Mouse (Mus musculus) forebrain, embryonic 12.5 days (tissue): Measurements from ENCODE around the gene Cutal. TPM values are rescaled to one million over a fixed set of nuclear protein-coding genes. Genes with fewer than 3 reads are reported as not detected.

Experiments used
- ATAC-seq: fragments of 200-750 bp; cut with Nextera tagmentation; 2 replicates; pipeline ENCODE4 v1.8.0; 2017; ENCODE audit warnings: moderate TSS enrichment; ENCODE audit not compliant: low FRiP score
- H3K27ac ChIP-seq: fragments of 300-500 bp; sonication (generic); 2 replicates; pipeline ENCODE4 v1.5.1; 2016; ENCODE audit warnings: mild to moderate bottlenecking
- H3K27me3 ChIP-seq: fragments of 300-500 bp; sonication (generic); 2 replicates; pipeline ENCODE4 v1.6.1; 2016; ENCODE audit warnings: mild to moderate bottlenecking
- H3K36me3 ChIP-seq: fragments of 300-500 bp; sonication (generic); replicated peaks from 2 replicates; pipeline ENCODE4 v1.6.1; 2016; ENCODE audit warnings: mild to moderate bottlenecking
- H3K4me1 ChIP-seq: fragments of 300-500 bp; sonication (generic); 2 replicates; pipeline ENCODE4 v1.6.1; 2016
- H3K4me2 ChIP-seq: fragments of 300-500 bp; sonication (generic); 2 replicates; pipeline ENCODE4 v1.6.1; 2016; ENCODE audit warnings: mild to moderate bottlenecking, moderate library complexity
- H3K4me3 ChIP-seq: fragments of 300-500 bp; sonication (generic); replicated peaks from 2 replicates; pipeline ENCODE4 v1.5.1; 2016; ENCODE audit warnings: mild to moderate bottlenecking
- H3K9ac ChIP-seq: fragments of 300-500 bp; sonication (generic); 2 replicates; pipeline ENCODE4 v1.6.1; 2016; ENCODE audit warnings: mild to moderate bottlenecking
- H3K9me3 ChIP-seq: fragments of 300-500 bp; sonication (generic); 2 replicates; pipeline ENCODE4 v1.6.1; 2016
- WGBS: fragments of 180-500 bp; shearing (Covaris S2); methylation state at CpG from one replicate; pipeline ENCODE4 v1.1.7; 2016; 5-methylcytosine and 5-hydroxymethylcytosine counted together
- polyA plus RNA-seq: library from polyadenylated mRNA; unstranded; fragments of >200 nt; fragmentation: Nextera tagmentation; extraction: Ambion mirVana; gene quantifications from 2 replicates; pipeline ENCODE4 v1.2.1, GENCODE M21; 2016

Gene Cutal
- polyA plus RNA-seq, 1 experiment from 2014 or later, result not detected

DNA sequence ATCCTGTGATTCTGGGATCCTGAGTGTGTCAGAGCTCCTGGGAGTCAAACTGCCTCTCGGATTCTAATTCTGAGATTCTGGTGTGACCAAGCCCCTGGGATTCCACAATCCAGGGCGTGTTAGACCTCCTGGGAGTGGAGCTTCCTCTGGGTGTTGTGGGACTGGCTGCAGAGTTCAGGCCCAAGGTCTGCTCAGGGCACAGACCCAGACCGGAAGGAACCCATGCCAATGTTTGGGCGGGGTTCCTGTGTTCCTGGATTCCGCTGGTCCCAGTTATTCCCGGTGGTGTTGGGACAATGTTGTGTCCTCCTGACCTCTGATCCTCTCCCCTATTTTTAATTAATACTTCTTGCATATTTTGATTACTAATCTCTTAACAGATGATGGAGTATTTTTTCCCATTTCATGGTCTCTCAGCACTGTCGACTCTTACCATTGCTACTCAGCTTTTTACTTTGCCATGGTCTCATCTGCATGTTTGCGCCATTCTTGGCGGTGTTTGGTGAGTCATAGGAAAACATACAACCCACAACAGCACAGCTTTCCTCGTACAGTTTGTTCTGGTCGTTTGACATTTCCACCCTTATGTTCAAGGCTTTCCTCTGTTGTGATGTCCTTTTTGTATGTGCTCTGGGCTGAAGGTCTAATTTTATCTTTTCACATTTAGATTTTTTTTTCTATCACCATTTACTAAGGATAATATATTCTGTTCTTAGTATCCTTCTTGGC, 30.8 kb upstream of the Cutal start:
- no peak overlapping the region for H3K4me3 ChIP-seq
- ATAC-seq, result no peak
- no peak overlapping the region for H3K27ac ChIP-seq
- no peaks in the 10 kb centered on the region for H3K36me3 ChIP-seq
- no peak overlapping the region for H3K4me2 ChIP-seq
- WGBS, result 89% methylated on average over 11 of the region's 11 CpGs
- H3K27me3 ChIP-seq, result no peaks in the 10 kb centered on the region
- H3K4me1 ChIP-seq, result no peaks in the 10 kb centered on the region
- no peaks in the 10 kb centered on the region for H3K9me3 ChIP-seq
- H3K9ac ChIP-seq, result no peak overlapping the region

DNA sequence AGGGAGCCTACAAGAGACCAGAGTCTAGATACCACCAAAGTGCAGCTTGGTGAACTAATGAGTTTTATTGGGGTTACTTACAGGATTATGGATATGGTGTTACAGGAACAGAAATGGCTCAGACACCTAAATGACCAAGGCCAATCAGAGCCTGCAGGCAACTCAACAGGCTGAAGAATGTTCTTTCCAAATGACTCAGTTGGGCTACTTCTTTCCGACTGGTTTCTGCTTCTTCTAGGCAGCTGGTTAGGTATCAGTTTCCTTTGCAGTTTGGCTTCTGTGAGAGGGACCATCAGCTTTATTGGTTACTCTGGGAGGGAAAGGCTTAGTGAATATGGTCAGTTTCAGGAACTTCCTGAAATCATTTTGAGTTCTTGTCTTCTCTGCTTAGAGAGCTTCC, 26.5 kb upstream of the Cutal start:
- WGBS, result 86% methylated on average over 1 of the region's 1 CpGs
- peaks cover 37% of the 10 kb centered on the region for H3K36me3 ChIP-seq
- H3K4me1 ChIP-seq, result no peaks in the 10 kb centered on the region
- no peak overlapping the region for H3K9ac ChIP-seq
- no peaks in the 10 kb centered on the region for H3K27me3 ChIP-seq
- H3K4me2 ChIP-seq, result no peak overlapping the region
- H3K4me3 ChIP-seq, result no peak overlapping the region
- ATAC-seq, result no peak
- no peaks in the 10 kb centered on the region for H3K9me3 ChIP-seq
- H3K27ac ChIP-seq, result no peak overlapping the region

DNA sequence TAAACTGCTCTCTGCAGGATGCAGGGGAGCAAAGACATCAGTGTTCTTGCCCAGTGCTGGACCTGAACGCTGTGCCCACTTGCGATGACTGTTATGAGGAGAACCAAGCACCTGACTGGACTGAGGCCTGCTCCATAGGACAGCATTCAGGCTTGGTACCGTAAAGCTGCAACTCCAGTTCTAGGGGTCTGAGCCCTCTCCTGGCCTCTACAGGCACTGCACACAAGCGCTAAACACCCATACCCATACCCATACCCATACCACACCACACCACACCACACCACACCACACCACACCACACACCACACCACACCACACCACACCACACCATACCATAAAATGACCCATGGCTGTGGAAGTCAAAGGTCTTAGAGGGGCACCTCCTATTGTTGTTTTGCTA, 18.9 kb upstream of the Cutal start:
- Histone ChIP-seq H3K36me3 (peaks cover 97% of the 10 kb centered on the region), H3K27ac (no peak overlapping the region), H3K4me2 (no peak overlapping the region), H3K9me3 (no peaks in the 10 kb centered on the region), H3K4me3 (no peak overlapping the region), H3K27me3 (no peaks in the 10 kb centered on the region), H3K4me1 (no peaks in the 10 kb centered on the region), H3K9ac (no peak overlapping the region)
- ATAC-seq, result no peak
- WGBS, result 92% methylated on average over 4 of the region's 4 CpGs

DNA sequence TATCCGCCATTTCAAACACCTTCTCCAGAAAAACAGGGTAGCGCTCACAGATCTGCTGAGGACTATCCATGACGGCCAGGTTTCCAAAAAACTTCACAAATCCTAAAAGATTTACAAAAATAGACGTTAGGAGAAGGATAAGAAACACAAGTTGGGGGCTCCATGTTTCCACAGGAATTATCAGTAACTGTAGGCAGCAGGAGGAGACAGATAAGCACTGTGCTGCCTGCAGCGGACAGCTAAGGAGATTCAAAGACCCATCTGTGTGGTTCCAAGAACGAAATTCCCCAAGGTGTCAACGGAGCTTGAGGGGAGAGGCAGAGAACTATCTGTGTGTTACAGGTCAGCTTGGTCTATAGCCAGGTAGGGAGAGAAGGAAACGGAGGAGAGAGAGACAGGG, 16.5 kb upstream of the Cutal start:
- ATAC-seq, result no peak
- no peak overlapping the region for H3K9ac ChIP-seq

DNA sequence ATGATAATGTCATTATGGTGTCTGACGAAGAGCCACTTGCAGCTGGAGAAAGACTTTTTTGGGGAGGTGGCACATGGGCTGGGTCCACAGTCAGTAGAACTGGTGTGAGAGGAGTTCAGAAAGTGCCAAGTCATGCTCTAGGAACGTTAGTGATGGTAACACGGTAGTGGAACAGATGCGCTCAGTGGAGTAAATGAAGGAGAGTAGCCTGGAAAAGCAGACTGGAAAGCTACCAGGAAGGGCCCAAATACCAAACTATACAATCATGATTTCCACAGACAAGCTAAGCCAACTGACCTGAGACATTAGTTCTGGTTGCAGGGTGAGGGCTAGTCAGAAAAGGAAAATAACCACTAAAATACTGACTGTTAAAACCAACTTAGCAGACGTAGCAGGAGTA, 4.5 kb upstream of the Cutal start:
- Histone ChIP-seq H3K9ac (peak overlapping the region; percentile 50), H3K9me3 (no peaks in the 10 kb centered on the region), H3K27me3 (peaks cover 19% of the 10 kb centered on the region), H3K36me3 (peaks cover 17% of the 10 kb centered on the region), H3K27ac (no peak overlapping the region), H3K4me2 (peak overlapping the region; percentile 70), H3K4me3 (peak overlapping the region; percentile 85), H3K4me1 (peaks cover 36% of the 10 kb centered on the region)
- no peak for ATAC-seq
- 57% methylated on average over 5 of the region's 5 CpGs for WGBS

More for the DNA sequence above, 16.5 kb upstream of the Cutal start:
- WGBS, result 92% methylated on average over 8 of the region's 8 CpGs
- no peak overlapping the region for H3K27ac ChIP-seq
- no peak overlapping the region for H3K4me2 ChIP-seq
- H3K36me3 ChIP-seq, result peaks cover 89% of the 10 kb centered on the region
- H3K27me3 ChIP-seq, result no peaks in the 10 kb centered on the region
- no peaks in the 10 kb centered on the region for H3K9me3 ChIP-seq
- no peak overlapping the region for H3K4me3 ChIP-seq
- no peaks in the 10 kb centered on the region for H3K4me1 ChIP-seq

DNA sequence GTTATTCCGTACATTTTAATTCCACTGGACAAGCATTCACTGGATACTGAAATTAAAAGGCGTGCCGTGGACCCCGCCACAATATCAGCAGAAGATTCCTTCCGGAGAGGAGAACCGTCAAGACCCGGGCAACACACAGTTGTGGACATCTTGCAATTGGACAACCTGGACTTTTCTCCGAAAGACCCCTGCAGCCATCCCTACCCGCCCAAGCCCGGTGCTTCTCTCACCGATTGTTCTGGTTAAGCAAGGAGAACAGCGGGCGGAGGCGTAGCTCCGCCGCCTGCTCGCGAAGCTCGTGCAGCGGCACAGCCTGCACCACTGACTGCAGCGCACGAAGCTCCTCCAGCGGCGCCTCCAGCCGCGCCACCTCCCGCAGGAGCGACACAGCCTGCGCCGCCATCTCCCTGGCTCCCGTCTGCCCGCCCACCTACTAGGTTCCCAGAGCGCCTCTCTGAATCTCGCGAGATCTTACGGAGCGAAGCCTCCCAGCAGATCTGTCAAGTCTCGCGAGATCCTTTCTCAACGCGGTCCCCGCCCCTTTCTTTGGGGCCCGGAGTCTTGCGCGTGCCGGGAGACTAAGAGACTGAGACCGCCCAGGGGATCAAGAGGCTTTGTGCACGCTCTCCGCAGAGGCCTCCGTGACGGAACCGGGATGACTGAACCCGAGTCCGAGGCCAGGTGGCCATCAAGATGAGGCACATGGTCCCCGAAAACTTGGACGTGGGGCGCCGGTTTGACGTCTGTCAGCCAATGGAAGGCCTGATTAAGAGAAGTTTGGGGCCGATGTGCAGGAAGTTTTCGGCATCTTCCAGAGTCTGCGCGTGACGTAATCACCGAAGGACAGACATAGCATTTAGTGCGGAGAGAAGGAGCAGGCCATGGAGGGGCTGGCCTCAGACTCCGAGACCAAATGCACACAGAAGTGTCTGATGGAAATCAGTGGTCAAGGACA, 3.4 kb upstream of the Cutal start:
- Histone ChIP-seq H3K27ac (peak overlapping the region; percentile 93), H3K4me1 (peaks cover 38% of the 10 kb centered on the region), H3K36me3 (peaks cover 6% of the 10 kb centered on the region), H3K9ac (peak overlapping the region; percentile 91), H3K4me3 (peak overlapping the region; percentile 85), H3K27me3 (peaks cover 25% of the 10 kb centered on the region), H3K9me3 (no peaks in the 10 kb centered on the region), H3K4me2 (peak overlapping the region; percentile 70)
- WGBS, result under 1% methylated on average over 67 of the region's 67 CpGs
- ATAC-seq, result peak; percentile 99

DNA sequence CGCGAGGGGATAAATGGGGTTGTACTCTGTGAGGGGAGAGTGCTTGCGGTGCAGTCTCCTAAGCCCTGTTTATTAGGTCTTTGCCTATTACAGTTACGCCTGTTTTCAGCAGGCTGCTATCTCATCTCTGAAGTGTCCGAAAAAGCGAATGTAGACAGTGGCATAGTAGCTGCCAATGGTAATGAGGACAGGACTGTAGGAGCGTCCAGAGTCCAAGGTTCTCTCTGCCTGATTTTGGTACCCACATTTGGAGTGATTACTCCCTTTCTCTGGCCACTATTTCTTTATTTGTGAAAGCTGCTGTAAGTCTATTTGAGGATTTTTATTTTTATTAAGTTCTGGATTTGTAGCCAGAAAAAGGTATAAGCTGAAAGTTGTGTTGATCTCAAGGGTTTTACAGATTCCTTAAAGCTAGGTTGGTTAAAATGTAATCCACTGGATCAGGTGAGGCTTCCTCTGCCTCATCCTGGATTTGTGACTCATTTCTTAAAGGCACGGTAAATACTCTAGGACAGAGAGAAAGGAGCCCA, 685 bp downstream of the Cutal start, which contains the start of gene Psmd5:
Psmd5 (minus strand) TSS at position 153 of the 530 bp plus-strand sequence.
- H3K27ac ChIP-seq, result no peak within 1 kb of the TSS
- H3K4me1 ChIP-seq, result peaks cover 14% of the 10 kb centered on the region
- no peak for ATAC-seq
- H3K9ac ChIP-seq, result peak within 1 kb of the TSS; percentile 4; the same call in 1 of the 2 replicates
- H3K9me3 ChIP-seq, result no peaks in the 10 kb centered on the region
- peaks cover 49% of the 10 kb centered on the region for H3K27me3 ChIP-seq
- no peaks in the 10 kb centered on the region for H3K36me3 ChIP-seq
- 14% methylated on average over 8 of the region's 8 CpGs for WGBS
- peak within 1 kb of the TSS; percentile 13 for H3K4me2 ChIP-seq
- H3K4me3 ChIP-seq, result 0 out of 2 replicates have a peak within 1 kb of the TSS, but pooled peaks have one; percentile 0

DNA sequence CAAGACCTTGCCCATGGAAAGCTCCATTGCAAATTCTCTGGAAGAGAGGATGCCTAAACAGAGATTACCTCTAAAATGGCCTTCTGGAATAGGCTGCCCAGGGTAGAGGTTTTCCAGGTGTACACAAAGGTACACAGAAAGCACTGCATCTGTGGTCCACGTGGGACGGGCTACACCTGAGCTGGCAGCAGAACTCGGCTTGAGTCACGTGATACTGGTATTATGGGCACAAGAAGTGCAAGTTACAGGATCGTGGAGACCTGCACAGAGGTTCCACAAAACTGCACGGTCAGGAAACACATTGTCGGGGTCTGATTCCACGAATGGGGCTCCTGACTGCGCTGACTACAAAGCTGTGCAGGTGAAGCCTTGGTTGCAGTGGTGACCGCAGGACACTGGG, 5.9 kb downstream of the Cutal start:
- no peak overlapping the region for H3K4me2 ChIP-seq
- no peaks in the 10 kb centered on the region for H3K36me3 ChIP-seq
- no peak for ATAC-seq
- H3K27me3 ChIP-seq, result peaks cover 37% of the 10 kb centered on the region
- no peaks in the 10 kb centered on the region for H3K9me3 ChIP-seq
- H3K27ac ChIP-seq, result no peak overlapping the region
- 85% methylated on average over 10 of the region's 10 CpGs for WGBS
- H3K4me3 ChIP-seq, result no peak overlapping the region
- H3K4me1 ChIP-seq, result no peaks in the 10 kb centered on the region
- H3K9ac ChIP-seq, result no peak overlapping the region

DNA sequence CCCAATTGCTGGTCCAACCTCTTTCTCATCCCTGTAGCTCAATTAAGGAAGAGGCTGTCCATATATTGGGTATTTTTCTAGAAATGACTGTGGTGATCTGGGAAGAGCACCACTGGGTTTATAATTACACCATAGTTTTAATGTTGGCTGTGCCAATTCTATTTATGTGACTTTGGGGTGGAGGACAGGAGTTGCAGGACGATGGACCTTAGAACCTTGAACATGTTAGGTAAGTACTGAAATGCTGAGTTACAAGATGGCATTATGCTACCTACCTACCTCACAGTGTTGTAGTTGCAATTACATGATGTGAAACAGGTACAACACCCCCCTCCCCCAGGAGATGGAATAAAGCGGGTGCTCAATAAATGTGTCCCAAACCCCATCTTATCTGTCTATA, 8.6 kb downstream of the Cutal start:
- Histone ChIP-seq H3K4me2 (no peak overlapping the region), H3K4me3 (no peak overlapping the region), H3K9ac (no peak overlapping the region), H3K36me3 (no peaks in the 10 kb centered on the region), H3K4me1 (no peaks in the 10 kb centered on the region), H3K27ac (no peak overlapping the region), H3K27me3 (peaks cover 21% of the 10 kb centered on the region), H3K9me3 (no peaks in the 10 kb centered on the region)
- ATAC-seq, result no peak
- WGBS, result 98% methylated on average over 2 of the region's 2 CpGs

DNA sequence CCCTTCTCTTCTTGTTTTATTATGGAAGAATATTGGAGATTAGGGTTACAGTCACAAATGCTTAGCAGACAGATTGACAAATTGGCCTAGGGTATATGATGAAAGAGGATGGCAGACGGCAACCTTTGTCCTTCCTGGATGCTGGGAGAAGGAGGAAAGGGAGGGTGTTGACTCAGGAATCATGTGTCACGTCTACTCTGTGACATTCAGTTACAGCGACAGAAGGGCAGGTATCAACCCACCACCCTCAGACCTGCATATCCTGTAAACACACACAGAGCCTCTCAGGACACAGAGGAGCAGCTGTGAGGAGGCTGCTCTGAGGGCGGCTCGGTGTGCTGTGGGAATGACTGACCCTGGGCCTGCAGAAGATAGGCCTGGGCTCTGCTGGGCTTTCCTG, 9.0 kb downstream of the Cutal start:
- Histone ChIP-seq H3K9me3 (no peaks in the 10 kb centered on the region), H3K4me1 (no peaks in the 10 kb centered on the region), H3K4me2 (no peak overlapping the region), H3K27me3 (peaks cover 16% of the 10 kb centered on the region; the same call in 1 of the 2 replicates), H3K4me3 (no peak overlapping the region), H3K27ac (no peak overlapping the region), H3K9ac (no peak overlapping the region), H3K36me3 (no peaks in the 10 kb centered on the region)
- ATAC-seq, result no peak
- WGBS, result 80% methylated on average over 5 of the region's 5 CpGs

DNA sequence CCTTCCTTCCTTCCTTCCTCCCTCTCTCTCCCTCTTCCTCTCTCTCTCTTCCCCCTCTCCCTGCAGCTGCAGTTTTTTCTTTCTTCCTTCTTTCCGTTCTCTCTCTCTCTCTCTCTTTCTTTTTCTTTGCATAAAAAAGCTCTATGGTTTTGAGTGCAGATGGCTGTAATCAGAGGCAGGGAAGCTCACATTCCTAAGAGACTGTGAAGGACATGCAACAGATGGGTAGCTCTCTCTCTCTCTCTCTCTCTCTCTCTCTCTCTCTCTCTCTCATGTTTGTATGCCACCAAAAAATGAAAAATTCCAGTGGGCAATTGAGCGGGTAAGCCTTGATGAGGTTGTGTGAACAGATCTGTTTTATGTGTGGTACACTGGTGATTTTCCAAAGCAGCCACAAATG, 10.0 kb downstream of the Cutal start:
- whole genome bisulfite sequencing, result 87% methylated on average over 2 of the region's 2 CpGs
- no peak overlapping the region for H3K4me3 ChIP-seq
- no peak overlapping the region for H3K27ac ChIP-seq
- no peak overlapping the region for H3K9ac ChIP-seq
- peaks cover 11% of the 10 kb centered on the region; the same call in 1 of the 2 replicates for H3K27me3 ChIP-seq
- H3K4me2 ChIP-seq, result no peak overlapping the region
- no peaks in the 10 kb centered on the region for H3K4me1 ChIP-seq
- H3K9me3 ChIP-seq, result no peaks in the 10 kb centered on the region
- no peak for ATAC-seq
- H3K36me3 ChIP-seq, result no peaks in the 10 kb centered on the region

DNA sequence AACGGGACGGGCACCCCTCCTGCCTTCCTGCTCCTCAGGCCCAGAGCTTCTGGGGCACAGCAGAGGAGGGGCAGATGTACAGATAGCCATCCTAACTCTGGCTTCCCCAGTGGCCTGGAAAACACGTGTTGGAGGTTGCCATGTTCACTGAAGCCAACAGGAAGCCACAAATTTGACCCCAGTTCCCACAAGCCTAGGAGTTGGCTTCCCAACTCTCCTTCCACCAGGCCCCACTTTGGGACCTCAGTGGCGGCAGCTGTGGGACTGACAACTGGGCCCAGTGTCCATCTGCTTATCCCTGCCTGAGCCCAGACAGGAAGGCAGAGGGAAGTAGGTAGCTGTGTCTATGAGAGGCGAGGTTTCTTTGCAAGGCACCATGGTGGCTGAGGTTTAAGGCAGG, 19.8 kb downstream of the Cutal start:
- H3K4me1 ChIP-seq, result no peaks in the 10 kb centered on the region
- H3K27me3 ChIP-seq, result no peaks in the 10 kb centered on the region
- H3K9me3 ChIP-seq, result no peaks in the 10 kb centered on the region
- no peak overlapping the region for H3K4me3 ChIP-seq
- no peak overlapping the region for H3K4me2 ChIP-seq
- no peak overlapping the region for H3K9ac ChIP-seq
- H3K27ac ChIP-seq, result no peak overlapping the region
- no peaks in the 10 kb centered on the region for H3K36me3 ChIP-seq
- no peak for ATAC-seq
- 74% methylated on average over 5 of the region's 5 CpGs for WGBS
